Mouse (Mus musculus) neural tube, embryonic 13.5 days (tissue): ENCODE measurements around the gene Itpr1. TPM values are rescaled to one million over a fixed set of nuclear protein-coding genes. Genes with fewer than 3 reads are reported as not detected.
A peak's percentile ranks its signal among the peaks of the same experiment; 100 is the strongest.

ENCODE experiments used
- ATAC-seq: fragments of 200-750 bp; cut with Nextera tagmentation; 2 replicates; pipeline ENCODE4 v1.8.0; 2017; ENCODE audit warnings: low read depth, mild to moderate bottlenecking, moderate TSS enrichment, moderate library complexity
- H3K27ac ChIP-seq: fragments of 300-500 bp; sonication (generic); replicated peaks from 2 replicates; pipeline ENCODE4 v1.5.1; 2015; ENCODE audit warnings: moderate library complexity, mild to moderate bottlenecking, inconsistent platforms
- H3K27me3 ChIP-seq: fragments of 300-500 bp; sonication (generic); 2 replicates; pipeline ENCODE4 v1.6.1; 2015; ENCODE audit warnings: mild to moderate bottlenecking, inconsistent platforms
- H3K36me3 ChIP-seq: fragments of 300-500 bp; sonication (generic); 2 replicates; pipeline ENCODE4 v1.6.1; 2015; ENCODE audit warnings: mild to moderate bottlenecking, inconsistent platforms
- H3K4me1 ChIP-seq: fragments of 300-500 bp; sonication (generic); replicated peaks from 2 replicates; pipeline ENCODE4 v1.6.1; 2015; ENCODE audit warnings: inconsistent platforms
- H3K4me2 ChIP-seq: fragments of 300-500 bp; sonication (generic); 2 replicates; pipeline ENCODE4 v1.6.1; 2015; ENCODE audit warnings: inconsistent platforms, mild to moderate bottlenecking, moderate library complexity
- H3K4me3 ChIP-seq: fragments of 300-500 bp; sonication (generic); 2 replicates; pipeline ENCODE4 v1.5.1; 2015; ENCODE audit warnings: mild to moderate bottlenecking, inconsistent platforms
- H3K9ac ChIP-seq: fragments of 300-500 bp; sonication (generic); 2 replicates; pipeline ENCODE4 v1.6.1; 2015; ENCODE audit warnings: moderate library complexity, mild to moderate bottlenecking, inconsistent platforms
- H3K9me3 ChIP-seq: fragments of 300-500 bp; sonication (generic); 2 replicates; pipeline ENCODE4 v1.6.1; 2016; ENCODE audit warnings: inconsistent platforms
- WGBS: fragments of 180-500 bp; shearing (Covaris S2); methylation state at CpG from one replicate; pipeline ENCODE4 v1.1.7; 2015; 5-methylcytosine and 5-hydroxymethylcytosine counted together
- polyA plus RNA-seq: library from polyadenylated mRNA; unstranded; fragments of >200 nt; fragmentation: Nextera tagmentation; extraction: Ambion mirVana; gene quantifications from 2 replicates; pipeline ENCODE4 v1.2.1, GENCODE M21; 2015

Gene Itpr1
- polyA plus RNA-seq, 1 experiment from 2014 or later = 4.2 TPM

GRCm38 (mm10) chr6:108481190-108481589 is 268.3 kb downstream of the Itpr1 start:
- no peaks in the 10 kb centered on the region for H3K9me3 ChIP-seq
- H3K9ac ChIP-seq = no peak overlapping the region
- peaks cover 8% of the 10 kb centered on the region; the same call in 1 of the 2 replicates for H3K4me1 ChIP-seq
- 93% methylated on average over 4 of the region's 4 CpGs for WGBS
- H3K36me3 ChIP-seq = no peaks in the 10 kb centered on the region
- H3K4me3 ChIP-seq = no peak overlapping the region
- no peak overlapping the region for H3K27ac ChIP-seq
- ATAC-seq = no peak
- no peak overlapping the region for H3K4me2 ChIP-seq
- H3K27me3 ChIP-seq = no peaks in the 10 kb centered on the region

GRCm38 (mm10) chr6:108482464-108482863 is 269.6 kb downstream of the Itpr1 start:
- ATAC-seq = no peak
- no peak overlapping the region for H3K27ac ChIP-seq
- no peaks in the 10 kb centered on the region for H3K36me3 ChIP-seq
- 84% methylated on average over 5 of the region's 5 CpGs for WGBS
- no peak overlapping the region for H3K4me3 ChIP-seq
- no peaks in the 10 kb centered on the region for H3K9me3 ChIP-seq
- 0 out of 2 replicates have a peak, but pooled peaks cover 2% of the 10 kb centered on the region for H3K4me1 ChIP-seq
- H3K4me2 ChIP-seq = no peak overlapping the region
- no peak overlapping the region for H3K9ac ChIP-seq
- no peaks in the 10 kb centered on the region for H3K27me3 ChIP-seq

DNA sequence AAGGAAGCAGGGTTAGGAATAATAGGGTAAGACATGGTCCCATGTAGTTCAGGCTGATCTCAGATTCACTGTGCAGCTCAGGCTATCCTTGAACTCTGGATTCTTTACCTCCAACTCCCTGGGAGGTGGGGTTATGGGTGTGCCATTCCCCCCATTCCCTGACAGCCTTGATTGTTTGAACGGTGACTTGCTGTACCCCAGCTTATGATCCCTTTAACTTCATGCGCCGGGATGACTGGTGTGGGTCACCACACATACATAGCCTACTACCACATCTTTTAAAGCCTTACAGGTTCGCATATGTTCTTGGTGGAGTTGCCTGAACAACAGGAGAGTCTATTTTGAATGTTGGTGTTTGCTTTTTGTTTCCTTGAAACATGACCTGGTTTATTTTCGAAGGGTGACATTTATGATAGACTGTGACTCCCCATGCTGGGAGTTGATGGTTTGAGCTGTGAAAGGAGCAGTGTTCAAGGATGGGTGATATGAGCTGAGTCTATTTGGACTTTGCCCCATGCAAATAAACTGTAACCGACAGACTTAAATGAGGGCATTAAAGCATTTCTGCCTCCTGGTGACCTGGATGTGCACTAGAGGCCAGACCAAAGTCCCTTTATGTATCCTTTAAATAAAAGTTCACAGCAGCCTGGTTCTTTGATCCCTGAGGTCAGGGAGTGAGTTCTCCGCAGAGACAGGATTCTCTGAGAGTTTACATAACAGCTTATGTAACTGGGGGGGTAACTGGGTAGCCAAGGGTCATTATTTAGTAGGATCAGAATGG is 273.5 kb downstream of the Itpr1 start:
- no peak overlapping the region for H3K27ac ChIP-seq
- no peaks in the 10 kb centered on the region for H3K9me3 ChIP-seq
- 83% methylated on average over 7 of the region's 7 CpGs for WGBS
- H3K4me2 ChIP-seq = no peak overlapping the region
- H3K27me3 ChIP-seq = no peaks in the 10 kb centered on the region
- no peak overlapping the region for H3K9ac ChIP-seq
- H3K4me1 ChIP-seq = 0 out of 2 replicates have a peak, but pooled peaks cover 6% of the 10 kb centered on the region
- no peak for ATAC-seq
- no peaks in the 10 kb centered on the region for H3K36me3 ChIP-seq
- H3K4me3 ChIP-seq = no peak overlapping the region

DNA sequence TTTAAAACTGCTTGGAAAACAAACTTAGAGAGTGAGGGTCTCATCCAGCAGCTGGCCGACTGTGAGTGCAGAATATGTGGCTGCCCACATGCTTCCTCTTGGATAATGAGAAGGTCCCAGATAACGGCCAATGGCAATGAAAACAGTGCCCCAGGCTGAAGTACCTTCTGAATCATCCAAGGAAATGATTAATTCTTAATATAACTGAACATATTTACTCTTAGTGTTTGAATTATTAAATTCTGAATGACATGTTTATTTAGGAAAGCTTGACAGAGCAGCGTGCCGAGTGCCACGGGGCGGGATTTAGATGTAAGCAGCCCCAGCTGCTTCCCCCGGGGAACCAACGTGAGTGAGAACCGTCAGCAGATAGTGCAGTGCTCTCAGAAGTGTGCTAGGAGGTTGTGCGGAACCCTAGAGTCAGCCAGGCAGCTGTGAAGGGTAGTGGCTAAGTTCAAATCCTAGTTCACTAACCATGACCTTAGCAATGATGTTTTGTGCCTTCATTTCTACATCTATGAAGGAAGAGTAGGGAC is 274.5 kb downstream of the Itpr1 start:
- H3K27ac ChIP-seq = no peak overlapping the region
- no peaks in the 10 kb centered on the region for H3K36me3 ChIP-seq
- no peak overlapping the region for H3K4me3 ChIP-seq
- no peak for ATAC-seq
- no peaks in the 10 kb centered on the region for H3K9me3 ChIP-seq
- H3K4me1 ChIP-seq = 0 out of 2 replicates have a peak, but pooled peaks cover 6% of the 10 kb centered on the region
- H3K4me2 ChIP-seq = no peak overlapping the region
- 65% methylated on average over 10 of the region's 10 CpGs for WGBS
- no peak overlapping the region for H3K9ac ChIP-seq
- H3K27me3 ChIP-seq = no peaks in the 10 kb centered on the region

- WGBS = 85% methylated on average over 5 of the region's 5 CpGs
- Histone ChIP-seq H3K27ac (no peak overlapping the region), H3K27me3 (no peaks in the 10 kb centered on the region), H3K4me2 (no peak overlapping the region), H3K4me3 (no peak overlapping the region), H3K4me1 (0 out of 2 replicates have a peak, but pooled peaks cover 6% of the 10 kb centered on the region), H3K9ac (no peak overlapping the region), H3K36me3 (no peaks in the 10 kb centered on the region), H3K9me3 (no peaks in the 10 kb centered on the region)
- ATAC-seq = no peak
Measured at GRCm38 (mm10) chr6:108488250-108488649, 275.4 kb downstream of the Itpr1 start.

- Histone ChIP-seq H3K4me3 (no peak overlapping the region), H3K9me3 (no peaks in the 10 kb centered on the region), H3K36me3 (no peaks in the 10 kb centered on the region), H3K27me3 (no peaks in the 10 kb centered on the region), H3K4me2 (no peak overlapping the region), H3K4me1 (peaks cover 24% of the 10 kb centered on the region), H3K9ac (no peak overlapping the region), H3K27ac (no peak overlapping the region)
- WGBS = 79% methylated on average over 1 of the region's 1 CpGs
- no peak for ATAC-seq
Measured at GRCm38 (mm10) chr6:108491969-108492368, 279.1 kb downstream of the Itpr1 start.

- no peak overlapping the region for H3K4me3 ChIP-seq
- no peaks in the 10 kb centered on the region for H3K36me3 ChIP-seq
- no peaks in the 10 kb centered on the region for H3K27me3 ChIP-seq
- WGBS = 80% methylated on average over 16 of the region's 16 CpGs
- H3K27ac ChIP-seq = peak overlapping the region; percentile 42; the same call in 1 of the 2 replicates
- no peaks in the 10 kb centered on the region for H3K9me3 ChIP-seq
- H3K4me1 ChIP-seq = peaks cover 18% of the 10 kb centered on the region
- peak; percentile 53 for ATAC-seq
- no peak overlapping the region for H3K4me2 ChIP-seq
- no peak overlapping the region for H3K9ac ChIP-seq
Measured at GRCm38 (mm10) chr6:108493753-108494152, 280.9 kb downstream of the Itpr1 start.

- H3K27me3 ChIP-seq = no peaks in the 10 kb centered on the region
- peaks cover 18% of the 10 kb centered on the region for H3K4me1 ChIP-seq
- no peak overlapping the region for H3K9ac ChIP-seq
- H3K9me3 ChIP-seq = no peaks in the 10 kb centered on the region
- H3K27ac ChIP-seq = peak overlapping the region; percentile 42
- WGBS = 51% methylated on average over 10 of the region's 10 CpGs
- no peak overlapping the region for H3K4me2 ChIP-seq
- H3K36me3 ChIP-seq = no peaks in the 10 kb centered on the region
- ATAC-seq = peak; percentile 76
- H3K4me3 ChIP-seq = no peak overlapping the region
Measured at GRCm38 (mm10) chr6:108494185-108494804, 281.4 kb downstream of the Itpr1 start.

- Histone ChIP-seq H3K4me2 (no peak overlapping the region), H3K9ac (no peak overlapping the region), H3K27me3 (no peaks in the 10 kb centered on the region), H3K9me3 (no peaks in the 10 kb centered on the region), H3K27ac (no peak overlapping the region), H3K4me3 (no peak overlapping the region), H3K36me3 (no peaks in the 10 kb centered on the region), H3K4me1 (peaks cover 18% of the 10 kb centered on the region)
- WGBS = 89% methylated on average over 6 of the region's 6 CpGs
- no peak for ATAC-seq
Measured at GRCm38 (mm10) chr6:108494994-108495393, 282.1 kb downstream of the Itpr1 start.

- Histone ChIP-seq H3K4me3 (no peak overlapping the region), H3K27me3 (no peaks in the 10 kb centered on the region), H3K27ac (no peak overlapping the region), H3K36me3 (no peaks in the 10 kb centered on the region), H3K9me3 (no peaks in the 10 kb centered on the region), H3K4me2 (no peak overlapping the region), H3K4me1 (peaks cover 18% of the 10 kb centered on the region), H3K9ac (no peak overlapping the region)
- no peak for ATAC-seq
- 91% methylated on average over 7 of the region's 7 CpGs for WGBS
Measured at GRCm38 (mm10) chr6:108498070-108498469, 285.2 kb downstream of the Itpr1 start.

GRCm38 (mm10) chr6:108503651-108504050 is 290.8 kb downstream of the Itpr1 start:
- no peak overlapping the region for H3K4me3 ChIP-seq
- H3K9ac ChIP-seq = no peak overlapping the region
- no peaks in the 10 kb centered on the region for H3K36me3 ChIP-seq
- no peak for ATAC-seq
- WGBS = 93% methylated on average over 5 of the region's 5 CpGs
- no peak overlapping the region for H3K27ac ChIP-seq
- H3K9me3 ChIP-seq = no peaks in the 10 kb centered on the region
- H3K4me2 ChIP-seq = no peak overlapping the region
- H3K27me3 ChIP-seq = no peaks in the 10 kb centered on the region
- H3K4me1 ChIP-seq = no peaks in the 10 kb centered on the region

- Histone ChIP-seq H3K36me3 (no peaks in the 10 kb centered on the region), H3K27me3 (no peaks in the 10 kb centered on the region), H3K27ac (no peak overlapping the region), H3K4me2 (no peak overlapping the region), H3K4me1 (no peaks in the 10 kb centered on the region), H3K4me3 (no peak overlapping the region), H3K9me3 (no peaks in the 10 kb centered on the region), H3K9ac (no peak overlapping the region)
- ATAC-seq = no peak
- WGBS = 91% methylated on average over 7 of the region's 7 CpGs
Measured at GRCm38 (mm10) chr6:108504717-108505116, 291.8 kb downstream of the Itpr1 start.
